Mouse (Mus musculus) heart, postnatal 0 days (tissue): ENCODE results near the gene Higd2a. TPM values are rescaled to one million over a fixed set of nuclear protein-coding genes. Genes with fewer than 3 reads are reported as not detected.

ENCODE experiments used
- ATAC-seq: fragments of 200-750 bp; cut with Nextera tagmentation; 2 replicates; pipeline ENCODE4 v1.8.0; 2017; ENCODE audit warnings: low read depth, moderate number of reproducible peaks, moderate library complexity; ENCODE audit not compliant: insufficient read depth
- DNase-seq: peaks from one replicate; pipeline ENCODE4 v3.0.0-alpha.2; 2016; ENCODE audit warnings: low spot score
- H3K27ac ChIP-seq: fragments of 300-500 bp; sonication (generic); 2 replicates; pipeline ENCODE4 v1.5.1; 2014; ENCODE audit warnings: low read depth, mild to moderate bottlenecking
- H3K27me3 ChIP-seq: fragments of 300-500 bp; sonication (generic); 2 replicates; pipeline ENCODE4 v1.6.1; 2014; ENCODE audit warnings: low read length, mixed read lengths; ENCODE audit not compliant: control insufficient read depth, insufficient read depth
- H3K36me3 ChIP-seq: fragments of 300-500 bp; sonication (generic); replicated peaks from 2 replicates; pipeline ENCODE4 v1.6.1; 2014; ENCODE audit warnings: low read length, mixed read lengths; ENCODE audit not compliant: control insufficient read depth, insufficient read depth
- H3K4me1 ChIP-seq: fragments of 300-500 bp; sonication (generic); 2 replicates; pipeline ENCODE4 v1.6.1; 2014; ENCODE audit warnings: antibody characterized with exemption; ENCODE audit not compliant: control insufficient read depth, insufficient read depth
- H3K4me2 ChIP-seq: fragments of 300-500 bp; sonication (generic); 2 replicates; pipeline ENCODE4 v1.6.1; 2014; ENCODE audit warnings: low read depth, mild to moderate bottlenecking, low read length, moderate library complexity
- H3K4me3 ChIP-seq: fragments of 300-500 bp; sonication (generic); 2 replicates; pipeline ENCODE4 v1.5.1; 2014; ENCODE audit warnings: low read depth, low read length
- H3K9ac ChIP-seq: fragments of 300-500 bp; sonication (generic); replicated peaks from 2 replicates; pipeline ENCODE4 v1.6.1; 2014; ENCODE audit warnings: low read depth, low read length, mixed read lengths
- H3K9me3 ChIP-seq: fragments of 300-500 bp; sonication (generic); replicated peaks from 2 replicates; pipeline ENCODE4 v1.6.1; 2016; ENCODE audit warnings: low read length; ENCODE audit not compliant: control insufficient read depth
- CTCF ChIP-seq: IDR thresholded peaks from 2 replicates; pipeline ENCODE4 v1.5.1; 2016; ENCODE audit warnings: antibody characterized with exemption, control low read depth, low read depth
- EP300 ChIP-seq: IDR thresholded peaks from 2 replicates; pipeline ENCODE4 v1.6.1; 2016; ENCODE audit warnings: antibody characterized with exemption, low read depth
- WGBS: fragments of 180-500 bp; shearing (Covaris S2); extraction: QIAGEN DNeasy Blood & Tissue Kit; methylation state at CpG from one replicate; pipeline ENCODE4 v1.1.7; 2014; 5-methylcytosine and 5-hydroxymethylcytosine counted together
- polyA plus RNA-seq: library from polyadenylated mRNA; unstranded; fragments of >200 nt; fragmentation: Nextera tagmentation; extraction: Ambion mirVana; gene quantifications from 2 replicates; pipeline ENCODE4 v1.2.1, GENCODE M21; 2015
- total RNA-seq: library from RNA; depleted of rRNA; stranded (reverse); fragments of >200 nt; gene quantifications from 2 replicates; pipeline ENCODE4 v1.2.3, GENCODE M21; 2014; ENCODE audit warnings: low replicate concordance

Higd2a gene
- total and polyA plus RNA-seq, 2 experiments from 2014 or later, result 392 to 496 TPM

- 54% methylated on average over 8 of the region's 8 CpGs for WGBS
- ATAC-seq (peak; percentile 45), DNase-seq (peak; percentile 40)
- Histone ChIP-seq H3K4me2 (peak overlapping the region; percentile 73), H3K9ac (no peak overlapping the region), H3K27me3 (no peaks in the 10 kb centered on the region), H3K27ac (0 out of 2 replicates have a peak overlapping the region, but pooled peaks have one; percentile 15), H3K4me1 (peaks cover 3% of the 10 kb centered on the region; the same call in 1 of the 2 replicates), H3K4me3 (peak overlapping the region; percentile 85), H3K36me3 (peaks cover 10% of the 10 kb centered on the region), H3K9me3 (no peaks in the 10 kb centered on the region)
- TF ChIP-seq CTCF, result peak; percentile 43
- no peak for TF ChIP-seq EP300
Observed at GRCm38 (mm10) chr13:54565594-54566345, 24.2 kb upstream of the Higd2a start.

DNA sequence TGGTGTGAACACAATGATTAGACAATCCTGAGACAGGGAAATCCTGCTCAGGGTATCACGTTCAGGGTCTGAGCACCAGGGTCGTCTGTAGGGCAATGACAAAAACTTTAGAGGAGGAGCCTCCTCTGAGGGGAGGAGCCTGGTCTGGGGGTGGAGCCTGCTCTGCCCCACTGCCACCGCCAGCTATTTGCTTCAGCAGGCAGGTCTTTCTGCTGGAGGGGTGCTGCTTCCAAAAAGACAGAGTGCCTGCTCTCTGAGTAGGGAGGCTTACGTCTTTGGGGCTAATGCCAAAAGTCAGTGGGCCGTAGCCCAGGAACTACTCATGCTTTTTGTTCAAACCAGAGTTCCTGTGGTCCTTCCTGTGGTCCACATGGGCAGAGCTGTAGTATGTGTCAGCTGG, 21.6 kb upstream of the Higd2a start:
- DNase-seq, result no peak
- H3K4me1 ChIP-seq, result peaks cover 3% of the 10 kb centered on the region; the same call in 1 of the 2 replicates
- H3K9ac ChIP-seq, result no peak overlapping the region
- TF ChIP-seq EP300 (no peak), CTCF (no peak)
- no peaks in the 10 kb centered on the region for H3K9me3 ChIP-seq
- H3K27me3 ChIP-seq, result no peaks in the 10 kb centered on the region
- no peak for ATAC-seq
- H3K27ac ChIP-seq, result no peak overlapping the region
- no peak overlapping the region for H3K4me2 ChIP-seq
- H3K36me3 ChIP-seq, result no peaks in the 10 kb centered on the region
- WGBS, result 54% methylated on average over 5 of the region's 5 CpGs
- no peak overlapping the region for H3K4me3 ChIP-seq

DNA sequence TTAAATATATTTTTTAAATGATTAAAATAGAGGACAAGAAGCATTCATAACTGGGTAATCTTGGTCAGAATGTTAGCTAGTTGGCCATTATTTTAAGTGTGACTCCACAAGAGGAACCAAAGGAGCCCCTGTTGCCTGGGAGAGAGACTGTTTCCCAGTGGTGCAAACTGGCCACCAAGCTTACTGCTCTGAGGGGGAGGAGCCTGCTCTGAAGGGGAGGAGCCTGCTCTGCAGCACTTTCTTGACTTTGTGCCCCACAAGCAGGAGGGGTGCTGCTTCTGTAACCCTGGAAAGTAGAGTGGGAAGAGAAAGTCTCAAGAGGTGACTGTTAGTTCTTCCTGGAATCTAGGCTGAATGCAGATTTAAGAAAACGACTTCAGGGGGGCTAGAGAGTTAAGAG, 20.7 kb upstream of the Higd2a start:
- WGBS, result 42% methylated on average over 1 of the region's 1 CpGs
- no peak overlapping the region for H3K9ac ChIP-seq
- peaks cover 2% of the 10 kb centered on the region; the same call in 1 of the 2 replicates for H3K4me1 ChIP-seq
- ATAC-seq (no peak), DNase-seq (no peak)
- TF ChIP-seq CTCF, result no peak
- TF ChIP-seq EP300, result no peak
- no peak overlapping the region for H3K4me2 ChIP-seq
- no peak overlapping the region for H3K27ac ChIP-seq
- no peaks in the 10 kb centered on the region for H3K36me3 ChIP-seq
- no peaks in the 10 kb centered on the region for H3K27me3 ChIP-seq
- no peak overlapping the region for H3K4me3 ChIP-seq
- H3K9me3 ChIP-seq, result no peaks in the 10 kb centered on the region

DNA sequence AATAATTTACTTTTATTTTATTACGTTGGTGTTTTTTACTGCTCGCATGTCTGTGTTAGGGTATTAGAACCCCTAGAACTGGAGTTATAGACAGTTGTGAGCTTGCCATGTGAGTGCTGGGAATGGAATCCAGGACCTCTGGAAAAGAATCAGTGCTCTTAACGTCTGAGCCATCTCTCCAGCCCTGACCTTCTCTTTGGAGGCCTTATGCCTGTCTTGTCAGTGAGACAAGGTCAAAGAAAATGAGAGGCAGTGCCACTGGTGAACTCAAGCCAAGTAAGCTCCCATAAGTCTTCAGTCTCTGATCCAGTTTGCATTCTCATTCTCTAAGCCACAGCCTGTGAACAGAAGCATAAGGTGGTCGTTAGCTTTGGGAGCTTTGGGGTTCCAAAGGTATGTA, 19.3 kb upstream of the Higd2a start:
- DNase-seq, result no peak
- Histone ChIP-seq H3K4me1 (peaks cover 1% of the 10 kb centered on the region; the same call in 1 of the 2 replicates), H3K4me2 (no peak overlapping the region), H3K27ac (no peak overlapping the region), H3K4me3 (no peak overlapping the region), H3K9me3 (no peaks in the 10 kb centered on the region), H3K27me3 (no peaks in the 10 kb centered on the region), H3K36me3 (no peaks in the 10 kb centered on the region), H3K9ac (no peak overlapping the region)
- no peak for ATAC-seq
- TF ChIP-seq EP300 (no peak), CTCF (no peak)
- WGBS, result 70% methylated on average over 4 of the region's 4 CpGs

DNA sequence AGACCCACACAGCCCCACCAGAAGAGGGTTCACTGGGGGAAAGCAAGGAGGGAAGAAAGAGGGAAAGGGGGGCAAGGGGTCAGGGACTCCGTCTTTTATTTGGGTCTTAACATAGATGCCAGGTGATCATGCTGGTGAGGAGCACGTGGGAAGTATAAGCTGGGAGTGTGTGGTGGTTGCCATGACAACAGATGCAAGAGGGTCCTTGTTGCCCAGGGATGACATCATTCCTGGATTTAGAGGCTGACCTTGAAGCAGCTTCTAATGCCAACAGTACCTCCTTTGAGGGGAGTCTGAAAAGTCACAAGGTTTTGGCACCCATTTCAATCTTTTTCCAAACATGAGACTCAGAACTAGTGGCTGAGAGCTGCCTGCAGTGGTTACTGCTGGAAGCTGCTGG, 18.4 kb upstream of the Higd2a start:
- Histone ChIP-seq H3K27me3 (no peaks in the 10 kb centered on the region), H3K4me1 (peaks cover 8% of the 10 kb centered on the region), H3K36me3 (no peaks in the 10 kb centered on the region), H3K4me3 (no peak overlapping the region), H3K4me2 (no peak overlapping the region), H3K9me3 (no peaks in the 10 kb centered on the region), H3K27ac (no peak overlapping the region), H3K9ac (no peak overlapping the region)
- TF ChIP-seq CTCF, result no peak
- TF ChIP-seq EP300, result no peak
- ATAC-seq (no peak), DNase-seq (no peak)
- WGBS, result 35% methylated on average over 2 of the region's 2 CpGs
